Mouse (Mus musculus): ENCODE results near the gene Pola2. TPM values are rescaled to one million over a fixed set of nuclear protein-coding genes. Genes with fewer than 3 reads are reported as not detected.

The Pola2 gene
- polyA plus RNA-seq, 1 experiment, result 43.2 TPM

DNA sequence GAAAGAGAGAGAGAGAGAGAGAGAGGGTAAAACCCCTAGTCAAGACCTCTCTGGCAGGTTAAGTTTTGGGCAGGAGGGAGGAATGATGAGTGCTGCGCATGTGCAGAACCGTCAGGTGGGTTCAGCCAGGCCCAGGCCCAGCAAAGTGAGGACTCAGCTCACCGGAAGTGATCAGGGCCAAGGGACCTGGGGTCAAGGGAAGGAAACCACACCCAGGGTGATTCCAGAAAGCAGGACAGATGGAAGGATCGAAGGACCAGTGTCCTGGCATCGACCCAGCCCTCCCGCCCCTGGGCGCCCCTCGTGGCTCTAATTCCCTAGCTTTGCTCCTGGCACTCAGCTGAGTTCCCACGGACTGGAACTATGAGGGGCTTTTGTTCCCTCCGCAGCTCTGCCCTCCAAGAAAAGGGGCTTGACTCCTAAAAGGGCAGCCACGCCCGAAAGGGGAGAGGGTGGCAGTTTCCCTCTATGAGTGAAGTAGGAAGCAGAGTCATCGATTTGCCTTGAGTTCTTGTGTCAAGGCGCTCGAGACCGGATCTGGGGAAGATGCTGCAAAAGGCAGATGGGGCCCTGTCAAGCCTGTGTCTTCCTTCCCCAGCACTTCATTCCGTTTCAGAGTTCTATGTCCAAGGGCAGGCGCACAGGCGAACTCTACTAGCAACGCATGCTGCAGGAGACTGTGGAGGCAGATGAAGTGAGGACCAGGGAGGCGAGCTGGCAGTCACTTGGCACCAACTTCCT is 26.7 kb downstream of the Pola2 start:
- no peak for DNase-seq (ENCODE audit: low read depth)

DNA sequence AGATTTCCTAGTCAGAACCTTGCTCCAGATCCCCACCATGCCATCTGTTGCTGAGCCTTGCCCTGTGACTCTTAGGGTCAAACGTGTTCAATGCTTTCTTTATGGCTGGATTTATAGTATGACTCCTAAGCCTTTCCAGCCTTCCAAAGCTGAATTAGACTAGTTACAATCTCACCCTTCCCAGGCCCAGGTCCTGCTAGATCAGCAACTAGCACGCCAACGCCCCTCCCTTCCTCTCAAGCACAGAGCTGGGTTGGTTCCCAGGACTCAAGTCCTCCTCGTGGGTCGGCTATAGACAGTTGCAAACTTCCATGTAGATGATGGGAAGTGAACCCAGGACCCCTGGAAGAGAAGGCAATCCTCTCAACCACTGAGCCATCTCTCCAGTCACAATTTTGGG is 28.3 kb downstream of the Pola2 start:
- DNase-seq (ENCODE audit: low read depth), result no peak

DNA sequence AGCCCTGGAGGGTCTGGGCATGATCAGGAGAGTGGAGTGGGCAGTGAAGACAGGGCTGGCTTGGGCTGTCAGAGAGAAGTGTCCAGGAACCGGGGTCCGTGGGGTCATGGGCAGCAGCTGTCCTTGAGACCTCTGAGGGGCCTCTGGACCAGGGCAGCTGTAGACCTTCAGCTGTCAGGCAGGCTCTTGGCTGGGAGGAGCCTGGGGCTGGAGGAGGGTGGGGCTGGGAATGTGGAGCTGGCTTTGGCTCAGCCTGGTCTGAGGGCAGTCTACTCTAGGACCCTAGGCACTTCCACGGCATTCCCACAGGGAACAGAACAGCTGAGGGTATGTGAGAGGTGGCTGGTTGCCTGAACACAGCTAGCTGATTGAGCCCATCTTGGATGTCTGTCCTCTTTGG is 28.7 kb downstream of the Pola2 start:
- DNase-seq (ENCODE audit: low read depth), result no peak

GRCm38 (mm10) chr19:5929634-5930596 is 34.1 kb downstream of the Pola2 start:
- DNase-seq (ENCODE audit: low read depth), result no peak

DNA sequence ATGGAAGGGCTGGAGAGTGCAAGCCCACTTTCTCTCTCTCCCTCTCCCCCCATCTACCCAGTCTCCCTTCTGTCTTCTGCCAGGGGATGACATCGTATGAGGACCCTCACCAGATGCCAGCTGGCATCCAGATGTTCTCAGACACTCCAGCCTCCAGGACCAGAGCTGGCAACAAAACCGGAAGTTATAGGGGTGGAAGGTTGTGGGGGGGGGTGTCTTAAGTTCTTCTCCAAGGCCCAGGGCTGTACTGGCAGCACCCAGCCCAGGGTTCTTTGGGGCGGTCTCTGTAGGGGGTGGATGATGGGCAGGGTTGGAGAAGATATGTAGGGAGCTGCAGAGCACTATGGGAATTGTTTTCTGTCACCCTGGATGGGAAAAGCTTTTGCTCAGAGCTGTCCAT is 35.5 kb downstream of the Pola2 start:
- DNase-seq (ENCODE audit: low read depth), result no peak

- DNase-seq (ENCODE audit: low read depth), result no peak
Observed at GRCm38 (mm10) chr19:5928104-5928503, 35.9 kb downstream of the Pola2 start.

DNA sequence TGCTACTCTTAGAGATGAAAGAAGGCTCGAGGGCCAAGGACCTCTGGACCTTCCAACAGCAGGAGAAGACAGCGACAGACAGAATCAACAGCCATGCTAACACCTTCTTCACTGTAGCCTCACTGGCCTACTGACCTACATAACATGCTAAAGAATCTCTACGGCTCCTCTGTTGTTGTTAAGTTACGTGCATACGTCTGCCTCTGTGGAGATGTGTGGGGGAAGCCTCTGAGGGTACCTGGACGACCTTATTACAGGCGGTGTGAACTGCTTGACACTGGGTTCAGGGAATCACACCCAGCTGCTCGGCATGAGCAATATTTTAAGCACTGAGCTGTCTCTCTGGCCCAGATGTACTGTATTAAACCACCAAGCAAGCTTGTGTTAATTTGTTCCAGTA is 36.5 kb downstream of the Pola2 start:
- DNase-seq (ENCODE audit: low read depth), result no peak

DNA sequence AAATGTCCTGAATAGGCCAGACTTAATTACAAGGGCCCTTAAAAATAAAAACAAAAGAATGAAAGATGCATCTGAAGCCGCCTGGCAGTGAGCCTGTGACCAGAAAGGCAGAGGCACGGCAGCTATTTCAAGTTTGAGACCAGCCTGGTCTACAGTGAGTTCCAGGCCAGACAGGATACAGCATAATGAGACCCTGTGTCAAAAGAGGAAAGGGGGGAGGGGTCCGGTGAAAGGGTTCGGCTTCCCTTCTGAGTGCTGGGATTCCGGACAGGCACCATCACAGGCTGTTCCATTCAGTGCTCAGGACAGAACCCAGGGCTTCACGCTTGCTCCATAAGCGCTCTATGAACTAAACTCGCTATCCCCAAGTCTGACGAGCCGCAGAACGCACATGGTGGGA is 37.0 kb downstream of the Pola2 start:
- no peak for DNase-seq (ENCODE audit: low read depth)

- DNase-seq (ENCODE audit: low read depth), result no peak
Observed at GRCm38 (mm10) chr19:5925311-5925855, 38.6 kb downstream of the Pola2 start.

DNA sequence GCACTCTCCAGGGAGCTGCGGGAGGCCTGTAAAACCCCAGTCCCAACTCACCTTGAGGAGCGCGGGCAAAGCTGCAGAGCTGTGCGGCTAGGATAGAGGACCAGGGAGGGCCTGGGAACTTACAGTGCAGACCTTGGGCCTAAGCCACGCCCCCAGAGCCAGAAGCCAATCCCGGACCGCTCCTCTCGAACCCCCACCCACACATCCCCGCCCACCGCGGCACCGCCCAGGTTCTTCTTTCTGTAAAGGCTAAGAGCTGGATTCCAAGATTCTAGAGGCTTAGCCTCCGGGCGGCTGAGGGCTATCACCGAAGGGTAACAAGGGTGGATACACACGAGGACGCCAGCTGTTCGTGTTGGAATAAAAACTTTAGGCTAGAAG is 39.3 kb downstream of the Pola2 start, which contains the start of gene Cdc42ep2:
Gene Cdc42ep2 (minus strand): TSS at position 104 of the 381 bp plus-strand sequence.
- peak; percentile 41 for DNase-seq (ENCODE audit: low read depth)

DNA sequence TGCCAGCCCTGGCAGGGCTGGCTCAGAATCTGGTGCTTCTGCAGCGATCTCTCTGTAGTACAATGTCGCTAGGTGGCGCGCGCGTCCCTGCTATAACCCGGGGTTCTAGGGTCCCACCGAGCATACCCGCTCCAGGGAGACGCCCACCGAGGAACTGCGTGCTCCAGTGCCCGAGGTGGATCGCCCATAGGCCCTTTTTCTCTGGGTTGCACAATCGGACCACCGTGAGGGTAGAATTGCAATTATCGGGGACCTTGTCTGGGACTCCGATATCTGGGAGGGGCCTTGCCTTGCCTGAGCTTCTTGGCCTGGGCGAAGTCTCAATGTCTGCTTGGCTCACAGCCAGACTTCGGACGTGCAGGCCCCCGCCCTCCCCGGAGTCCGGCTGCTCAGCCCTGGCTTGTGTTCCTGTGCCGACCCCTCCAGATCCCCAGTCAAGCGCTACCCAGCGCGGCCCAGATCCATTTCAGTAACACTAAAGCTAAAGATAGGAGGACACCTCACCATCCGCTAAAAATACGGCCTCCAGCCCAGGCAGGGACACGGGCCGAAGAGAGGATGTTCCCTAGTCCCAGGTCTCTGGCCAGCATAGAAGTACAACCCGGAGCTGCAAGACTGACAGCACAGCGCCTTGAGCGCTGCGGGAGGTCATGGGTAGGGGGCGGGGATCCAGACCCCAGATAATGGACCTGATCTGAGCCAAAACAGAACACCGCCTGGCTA is 39.9 kb downstream of the Pola2 start:
- DNase-seq (ENCODE audit: low read depth), result no peak

- DNase-seq (ENCODE audit: low read depth), result no peak
Observed at GRCm38 (mm10) chr19:5922963-5923362, 41.0 kb downstream of the Pola2 start.

- DNase-seq (ENCODE audit: low read depth), result no peak
Observed at GRCm38 (mm10) chr19:5922119-5922942, 41.7 kb downstream of the Pola2 start.

DNA sequence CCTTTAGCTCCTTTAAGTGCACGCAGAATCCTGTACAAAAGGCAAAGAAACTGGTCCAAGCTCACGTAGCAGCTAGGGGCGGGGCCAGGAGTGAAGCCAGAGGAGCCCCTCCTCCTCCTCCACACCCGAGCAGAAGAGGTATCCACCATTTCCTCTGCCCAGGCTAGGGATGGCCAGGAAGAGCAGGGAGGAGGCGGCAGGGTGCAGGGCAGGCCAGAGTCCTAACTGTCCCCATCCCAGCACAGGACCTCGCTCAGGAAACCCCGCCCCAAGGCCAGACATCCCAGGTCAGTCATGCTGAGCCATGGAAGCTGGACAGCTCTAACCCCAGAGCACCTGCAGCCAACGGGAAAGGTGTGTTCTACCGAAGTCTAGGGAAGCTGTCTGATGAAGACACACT is 42.3 kb downstream of the Pola2 start:
- DNase-seq (ENCODE audit: low read depth), result no peak

GRCm38 (mm10) chr19:5913007-5913719 is 50.8 kb downstream of the Pola2 start, which contains the start of gene Dpf2:
Gene Dpf2, minus strand, starts transcription at chr19:5913010.
- no peak for DNase-seq (ENCODE audit: low read depth)

DNA sequence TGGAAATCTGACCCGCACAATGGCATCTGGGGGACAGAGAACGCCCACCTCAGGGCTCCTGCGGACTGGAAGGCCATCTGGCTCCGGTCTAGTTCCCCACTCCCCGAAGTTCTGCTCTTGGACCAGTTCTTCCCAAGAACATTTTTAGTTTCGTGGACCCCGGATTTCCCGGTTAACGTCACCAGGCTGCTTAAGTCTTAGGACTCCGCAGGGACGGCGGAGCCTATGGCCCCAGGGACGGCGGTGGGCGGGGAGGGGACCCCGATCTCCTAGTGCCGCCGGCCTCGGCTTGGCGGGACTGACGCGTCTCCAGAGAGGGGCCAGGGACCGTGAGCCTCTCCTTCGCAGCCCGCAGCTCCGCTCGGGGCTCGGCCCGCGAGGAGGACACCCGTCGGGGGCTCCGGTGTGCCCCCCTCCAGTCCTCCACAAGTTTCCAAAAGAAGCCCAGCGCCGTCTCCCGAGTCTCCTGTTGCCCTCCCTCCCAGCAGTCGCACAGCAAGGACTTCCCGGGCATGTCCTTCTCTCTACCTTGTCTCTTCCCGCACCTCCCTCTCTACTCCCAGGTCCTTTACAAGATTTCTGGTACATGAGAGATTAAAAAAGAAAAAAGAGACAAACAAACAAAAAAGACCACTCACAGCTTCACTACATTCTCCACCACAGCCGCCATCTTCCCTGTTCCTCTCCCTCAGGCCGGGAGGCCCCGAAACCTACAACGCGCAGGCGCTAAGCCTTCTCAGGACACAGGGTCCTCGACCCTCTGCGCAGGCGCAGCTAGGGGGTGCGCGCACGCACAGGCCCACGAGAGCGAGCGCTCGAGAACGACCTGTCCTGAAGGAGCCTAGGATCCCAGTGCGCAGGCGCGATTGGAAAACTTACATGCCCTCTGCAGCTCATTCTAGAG is 51.6 kb downstream of the Pola2 start:
- peak; percentile 89 for DNase-seq (ENCODE audit: low read depth)

- no peak for DNase-seq (ENCODE audit: low read depth)
Observed at GRCm38 (mm10) chr19:5911430-5912102, 52.4 kb downstream of the Pola2 start.

DNA sequence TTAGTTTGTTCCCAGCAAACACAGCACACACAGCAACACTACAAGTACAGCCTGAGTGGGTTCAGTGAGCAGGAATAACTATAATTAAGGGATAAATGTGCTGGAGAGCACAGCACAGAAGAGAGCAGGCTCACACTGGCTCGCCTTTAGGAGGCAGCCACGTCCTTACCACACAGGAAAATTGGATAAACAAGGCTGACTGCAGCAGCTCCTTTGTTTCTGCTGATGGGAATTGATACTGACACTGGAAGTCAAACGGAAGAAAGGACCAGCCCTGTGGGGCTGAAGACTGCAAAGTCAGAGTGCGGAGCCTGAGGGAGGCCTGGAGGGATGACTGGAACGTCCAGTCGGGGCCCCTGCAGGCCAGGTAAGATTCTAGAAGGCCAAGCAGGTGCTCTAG is 53.8 kb downstream of the Pola2 start:
- DNase-seq (ENCODE audit: low read depth), result no peak

- DNase-seq (ENCODE audit: low read depth), result peak; percentile 65
Observed at GRCm38 (mm10) chr19:5907275-5907674, 56.7 kb downstream of the Pola2 start.
